Mouse (Mus musculus) liver, adult 2 months (tissue): Measurements from ENCODE around the gene Gna13. TPM values are rescaled to one million over a fixed set of nuclear protein-coding genes. Genes with fewer than 3 reads are reported as not detected.
A peak's percentile ranks its signal among the peaks of the same experiment; 100 is the strongest.

Experiments
- DNase-seq: peaks from one replicate; pipeline ENCODE4 v3.0.0-alpha.2; 2011; ENCODE audit warnings: low read depth, low spot score; ENCODE audit errors: extremely low read depth
- H3K27ac ChIP-seq: fragments of 200-500 bp; replicated peaks from 2 replicates; pipeline ENCODE4 v1.5.1; 2012; ENCODE audit warnings: low read depth, mild to moderate bottlenecking, control low read depth, inconsistent platforms, low read length; ENCODE audit not compliant: insufficient read depth
- H3K27me3 ChIP-seq: fragments of 200-500 bp; 2 replicates; pipeline ENCODE4 v1.6.1; 2012; ENCODE audit warnings: mild to moderate bottlenecking, moderate library complexity, low read length, inconsistent platforms; ENCODE audit not compliant: control insufficient read depth, insufficient read depth
- H3K36me3 ChIP-seq: fragments of 200-500 bp; 2 replicates; pipeline ENCODE4 v1.6.1; 2012; ENCODE audit warnings: low read length, inconsistent platforms; ENCODE audit not compliant: control insufficient read depth, insufficient read depth
- H3K4me1 ChIP-seq: fragments of 200-500 bp; 2 replicates; pipeline ENCODE4 v1.6.1; 2011; ENCODE audit warnings: low read length; ENCODE audit not compliant: control insufficient read depth, insufficient read depth
- H3K4me3 ChIP-seq: fragments of 200-500 bp; 2 replicates; pipeline ENCODE4 v1.5.1; 2011; ENCODE audit warnings: low read depth, mild to moderate bottlenecking, control low read depth, low read length, moderate library complexity; ENCODE audit not compliant: insufficient read depth
- H3K79me2 ChIP-seq: fragments of 200-500 bp; 2 replicates; pipeline ENCODE4 v1.6.1; 2012; ENCODE audit warnings: inconsistent platforms, mild to moderate bottlenecking, low read length, moderate library complexity; ENCODE audit not compliant: control insufficient read depth, insufficient read depth
- H3K9ac ChIP-seq: fragments of 200-500 bp; 2 replicates; pipeline ENCODE4 v1.6.1; 2012; ENCODE audit warnings: low read depth, mild to moderate bottlenecking, control low read depth, inconsistent platforms, low read length
- CTCF ChIP-seq: fragments of 200-500 bp; IDR thresholded peaks from 2 replicates; pipeline ENCODE4 v1.5.1; 2011; ENCODE audit warnings: low read depth, low read length, control low read depth
- POLR2A ChIP-seq: fragments of 200-500 bp; IDR thresholded peaks from 2 replicates; pipeline ENCODE4 v1.6.1; 2011; ENCODE audit warnings: low read length, control low read depth; ENCODE audit not compliant: insufficient read depth; ENCODE audit errors: extremely low read depth
- WGBS: fragments of 180-500 bp; shearing (Covaris S2); methylation state at CpG from one replicate; pipeline ENCODE4 v1.1.7; 2018; 5-methylcytosine and 5-hydroxymethylcytosine counted together
- polyA plus RNA-seq: library from polyadenylated mRNA; depleted of rRNA; stranded (reverse); fragments of >200 nt; gene quantifications from 2 replicates; pipeline ENCODE4 v1.2.3, GENCODE M21; 2012
- total RNA-seq: library from RNA; depleted of rRNA; stranded (reverse); fragments of >200 nt; gene quantifications from 2 replicates; pipeline ENCODE4 v1.2.3, GENCODE M21; 2014

Gene Gna13
- total and polyA plus RNA-seq, 2 experiments: 13.7 to 18.0 TPM

GRCm38 (mm10) chr11:109359043-109359752 lies 3.4 kb upstream of the Gna13 start:
- no peak overlapping the region for H3K27ac ChIP-seq
- WGBS: 40% methylated on average over 13 of the region's 13 CpGs
- no peak for TF ChIP-seq CTCF
- no peak for TF ChIP-seq POLR2A
- no peaks in the 10 kb centered on the region for H3K36me3 ChIP-seq
- no peak for DNase-seq
- H3K4me1 ChIP-seq: peaks cover 11% of the 10 kb centered on the region; the same call in 1 of the 2 replicates
- no peaks in the 10 kb centered on the region for H3K27me3 ChIP-seq
- peaks cover 8% of the 10 kb centered on the region for H3K79me2 ChIP-seq
- no peak overlapping the region for H3K9ac ChIP-seq
- H3K4me3 ChIP-seq: no peak overlapping the region

GRCm38 (mm10) chr11:109360102-109360501 lies 2.5 kb upstream of the Gna13 start:
- no peaks in the 10 kb centered on the region for H3K36me3 ChIP-seq
- H3K4me3 ChIP-seq: no peak overlapping the region
- H3K9ac ChIP-seq: no peak overlapping the region
- H3K4me1 ChIP-seq: peaks cover 11% of the 10 kb centered on the region; the same call in 1 of the 2 replicates
- TF ChIP-seq CTCF: no peak
- no peak for TF ChIP-seq POLR2A
- H3K79me2 ChIP-seq: peaks cover 11% of the 10 kb centered on the region
- DNase-seq: no peak
- H3K27me3 ChIP-seq: no peaks in the 10 kb centered on the region
- H3K27ac ChIP-seq: no peak overlapping the region
- WGBS: 97% methylated on average over 6 of the region's 6 CpGs

GRCm38 (mm10) chr11:109360581-109361040 lies 2.0 kb upstream of the Gna13 start:
- no peak overlapping the region for H3K4me3 ChIP-seq
- 69% methylated on average over 12 of the region's 12 CpGs for WGBS
- peaks cover 11% of the 10 kb centered on the region; the same call in 1 of the 2 replicates for H3K4me1 ChIP-seq
- H3K27ac ChIP-seq: no peak overlapping the region
- H3K9ac ChIP-seq: no peak overlapping the region
- no peaks in the 10 kb centered on the region for H3K27me3 ChIP-seq
- peaks cover 11% of the 10 kb centered on the region for H3K79me2 ChIP-seq
- no peak for DNase-seq
- H3K36me3 ChIP-seq: no peaks in the 10 kb centered on the region; the same call in 1 of the 2 replicates
- TF ChIP-seq POLR2A (no peak), CTCF (no peak)

GRCm38 (mm10) chr11:109361241-109361630 lies 1.4 kb upstream of the Gna13 start:
- TF ChIP-seq POLR2A: no peak
- TF ChIP-seq CTCF: no peak
- Histone ChIP-seq H3K27ac (peak overlapping the region; percentile 99), H3K9ac (no peak overlapping the region), H3K4me3 (no peak overlapping the region), H3K27me3 (no peaks in the 10 kb centered on the region), H3K4me1 (peaks cover 13% of the 10 kb centered on the region; the same call in 1 of the 2 replicates), H3K36me3 (peaks cover 2% of the 10 kb centered on the region; the same call in 1 of the 2 replicates), H3K79me2 (peaks cover 11% of the 10 kb centered on the region)
- 71% methylated on average over 7 of the region's 7 CpGs for WGBS
- DNase-seq: no peak

- WGBS: 4% methylated on average over 27 of the region's 27 CpGs
- DNase-seq: peak; percentile 63
- Histone ChIP-seq H3K9ac (peak overlapping the region; percentile 93), H3K79me2 (peaks cover 11% of the 10 kb centered on the region), H3K27me3 (no peaks in the 10 kb centered on the region), H3K36me3 (peaks cover 2% of the 10 kb centered on the region; the same call in 1 of the 2 replicates), H3K4me3 (peak overlapping the region; percentile 88), H3K27ac (peak overlapping the region; percentile 99), H3K4me1 (peaks cover 15% of the 10 kb centered on the region; the same call in 1 of the 2 replicates)
- TF ChIP-seq POLR2A (no peak), CTCF (0 out of 2 replicates have a peak, but pooled peaks have one; percentile 3)
These were observed 784 bp upstream of the Gna13 start for GRCm38 (mm10) chr11:109361631-109362462.
